Mouse (Mus musculus) cerebellum, adult 9-11 months (tissue): ENCODE measurements around the gene Foxred2.
A peak's percentile ranks its signal among the peaks of the same experiment; 100 is the strongest.

Experiments used
- DNase-seq: peaks from one replicate; pipeline ENCODE4 v3.0.0; 2022

The Foxred2 gene

GRCm38 (mm10) chr15:77941563-77941962 is 15.0 kb downstream of the Foxred2 start:
- no peak for DNase-seq

GRCm38 (mm10) chr15:77938516-77938915 is 18.0 kb downstream of the Foxred2 start:
- DNase-seq: no peak

GRCm38 (mm10) chr15:77935673-77936375 is 20.7 kb downstream of the Foxred2 start:
- peak; percentile 73 for DNase-seq

GRCm38 (mm10) chr15:77934968-77935367 is 21.6 kb downstream of the Foxred2 start:
- peak; percentile 58 for DNase-seq

- peak; percentile 75 for DNase-seq
Measured at GRCm38 (mm10) chr15:77934326-77934725, 22.2 kb downstream of the Foxred2 start.

- DNase-seq: peak; percentile 99
Measured at GRCm38 (mm10) chr15:77933770-77934169, 22.8 kb downstream of the Foxred2 start.

- DNase-seq: peak; percentile 63
Measured at GRCm38 (mm10) chr15:77933222-77933621, 23.3 kb downstream of the Foxred2 start.

GRCm38 (mm10) chr15:77931689-77932016 is 24.9 kb downstream of the Foxred2 start:
- peak; percentile 57 for DNase-seq

GRCm38 (mm10) chr15:77930986-77931688 is 25.4 kb downstream of the Foxred2 start:
- no peak for DNase-seq

- no peak for DNase-seq
Measured at GRCm38 (mm10) chr15:77929804-77930203, 26.7 kb downstream of the Foxred2 start.

GRCm38 (mm10) chr15:77928673-77929331 is 27.7 kb downstream of the Foxred2 start, which contains the start of gene Txn2:
Gene Txn2, minus strand, starts transcription at chr15:77929006.
- DNase-seq: peak; percentile 99

- no peak for DNase-seq
Measured at GRCm38 (mm10) chr15:77928091-77928490, 28.4 kb downstream of the Foxred2 start.

- no peak for DNase-seq
Measured at GRCm38 (mm10) chr15:77926921-77927320, 29.6 kb downstream of the Foxred2 start.

GRCm38 (mm10) chr15:77925195-77925594 is 31.3 kb downstream of the Foxred2 start:
- DNase-seq: no peak

GRCm38 (mm10) chr15:77923267-77924035 is 33.1 kb downstream of the Foxred2 start:
- DNase-seq: no peak

- no peak for DNase-seq
Measured at GRCm38 (mm10) chr15:77922710-77923109, 33.8 kb downstream of the Foxred2 start.

- no peak for DNase-seq
Measured at GRCm38 (mm10) chr15:77921636-77922035, 34.9 kb downstream of the Foxred2 start.

- no peak for DNase-seq
Measured at GRCm38 (mm10) chr15:77920511-77921462, 35.7 kb downstream of the Foxred2 start.

- DNase-seq: no peak
Measured at GRCm38 (mm10) chr15:77919441-77919840, 37.1 kb downstream of the Foxred2 start.

- DNase-seq: peak; percentile 90
Measured at GRCm38 (mm10) chr15:77916851-77917544, 39.5 kb downstream of the Foxred2 start.

GRCm38 (mm10) chr15:77915287-77915686 is 41.2 kb downstream of the Foxred2 start:
- no peak for DNase-seq
